Mouse (Mus musculus): ENCODE data around the gene Pitpnm1. TPM values are rescaled to one million over a fixed set of nuclear protein-coding genes. Genes with fewer than 3 reads are reported as not detected.

Gene Pitpnm1
- total RNA-seq, 2 experiments from 2014 or later: 173 to 180 TPM

GRCm38 (mm10) chr19:4151898-4152297 lies 52.1 kb downstream of the Pitpnm1 start:
- no peak for DNase-seq (ENCODE audit: low spot score in 2 of 2)
- no peak for TF ChIP-seq CTCF (conservative IDR thresholded peaks at IDR 0.05)
- H3K27ac ChIP-seq: no peak overlapping the region

GRCm38 (mm10) chr19:4152445-4153231 lies 52.8 kb downstream of the Pitpnm1 start:
- no peak overlapping the region for H3K4me3 ChIP-seq
- TF ChIP-seq CTCF (conservative IDR thresholded peaks at IDR 0.05): no peak
- H3K27ac ChIP-seq: peak overlapping the region; percentile 48; the same call in 1 of the 2 replicates
- DNase-seq (ENCODE audit: low spot score in 2 of 2): no peak

More at GRCm38 (mm10) chr19:4151898-4152297, 52.1 kb downstream of the Pitpnm1 start:
- no peak overlapping the region for H3K4me3 ChIP-seq

GRCm38 (mm10) chr19:4153232-4153654 lies 53.4 kb downstream of the Pitpnm1 start, which contains the start of gene Ptprcap:
Gene Ptprcap, plus strand, starts transcription at chr19:4153604.
- no peak for TF ChIP-seq CTCF (conservative IDR thresholded peaks at IDR 0.05)

GRCm38 (mm10) chr19:4154437-4155222 lies 54.8 kb downstream of the Pitpnm1 start:
- TF ChIP-seq CTCF (conservative IDR thresholded peaks at IDR 0.05): no peak
- no peak for DNase-seq (ENCODE audit: low spot score in 2 of 2)
- no peak overlapping the region for H3K4me3 ChIP-seq
- peak overlapping the region; percentile 32 for H3K27ac ChIP-seq

More at GRCm38 (mm10) chr19:4153232-4153654, 53.4 kb downstream of the Pitpnm1 start, which contains the start of gene Ptprcap:
- Histone ChIP-seq H3K27ac (peak within 1 kb of the TSS; percentile 48), H3K4me3 (no peak within 1 kb of the TSS)
- no peak for DNase-seq (ENCODE audit: low spot score in 2 of 2)

GRCm38 (mm10) chr19:4155223-4156072 lies 55.6 kb downstream of the Pitpnm1 start:
- TF ChIP-seq CTCF (conservative IDR thresholded peaks at IDR 0.05): no peak
- no peak for DNase-seq (ENCODE audit: low spot score in 2 of 2)
- no peak overlapping the region for H3K4me3 ChIP-seq
- H3K27ac ChIP-seq: peak overlapping the region; percentile 32

GRCm38 (mm10) chr19:4156073-4156579 lies 56.3 kb downstream of the Pitpnm1 start:
- peak overlapping the region; percentile 23; the same call in 1 of the 2 replicates for H3K27ac ChIP-seq
- TF ChIP-seq CTCF (conservative IDR thresholded peaks at IDR 0.05): no peak
- H3K4me3 ChIP-seq: no peak overlapping the region
- DNase-seq (ENCODE audit: low spot score in 2 of 2): no peak

GRCm38 (mm10) chr19:4156771-4157170 lies 57.0 kb downstream of the Pitpnm1 start:
- Histone ChIP-seq H3K27ac (no peak overlapping the region), H3K4me3 (no peak overlapping the region)
- TF ChIP-seq CTCF (conservative IDR thresholded peaks at IDR 0.05): no peak
- DNase-seq (ENCODE audit: low spot score in 2 of 2): no peak

GRCm38 (mm10) chr19:4159049-4159448 lies 59.3 kb downstream of the Pitpnm1 start:
- Histone ChIP-seq H3K4me3 (no peak overlapping the region), H3K27ac (no peak overlapping the region)
- DNase-seq (ENCODE audit: low spot score in 2 of 2): no peak
- no peak for TF ChIP-seq CTCF (conservative IDR thresholded peaks at IDR 0.05)

- H3K4me3 ChIP-seq: peak within 1 kb of the TSS; percentile 96
Measured at GRCm38 (mm10) chr19:4162646-4163542, 63.1 kb downstream of the Pitpnm1 start, which contains the start of gene Rps6kb2. Gene Rps6kb2, minus strand, starts transcription at chr19:4163354.

GRCm38 (mm10) chr19:4163543-4163887 lies 63.7 kb downstream of the Pitpnm1 start:
- TF ChIP-seq CTCF (conservative IDR thresholded peaks at IDR 0.05): no peak

More at GRCm38 (mm10) chr19:4162646-4163542, 63.1 kb downstream of the Pitpnm1 start, which contains the start of gene Rps6kb2:
- DNase-seq (ENCODE audit: low spot score in 2 of 2): peak; percentile 97 to 98
- TF ChIP-seq CTCF (conservative IDR thresholded peaks at IDR 0.05): no peak
- H3K27ac ChIP-seq: peak within 1 kb of the TSS; percentile 88

More at GRCm38 (mm10) chr19:4163543-4163887, 63.7 kb downstream of the Pitpnm1 start:
- Histone ChIP-seq H3K4me3 (peak overlapping the region; percentile 96), H3K27ac (peak overlapping the region; percentile 88)
- no peak for DNase-seq (ENCODE audit: low spot score in 2 of 2)

Other genes starting within 250 kb of the Pitpnm1 start
- gene Chka, start 248.2 kb upstream of the Pitpnm1 start, total RNA-seq (2021): 100 to 1,000 TPM in 1 of 2 experiments, 10 to 100 TPM in 1; 87.2 to 109 TPM
- 10 to 100 TPM; 20.0 to 24.9 TPM for gene Tcirg1, start 192.9 kb upstream of the Pitpnm1 start, total RNA-seq (2021)
- 100 to 1,000 TPM; 125 to 142 TPM for gene Ndufs8, start 187.2 kb upstream of the Pitpnm1 start, total RNA-seq (2021)
- gene Aldh3b1, start 170.2 kb upstream of the Pitpnm1 start, total RNA-seq (2021): 1 to 10 TPM; 2.2 to 2.4 TPM
- 10 to 100 TPM; 11.4 to 16.1 TPM for gene Unc93b1, start 164.8 kb upstream of the Pitpnm1 start, total RNA-seq (2021)
- not detected for gene Aldh3b3, start 141.4 kb upstream of the Pitpnm1 start, total RNA-seq (2021)
- under 1 TPM; 0.64 to 0.90 TPM for gene Aldh3b2, start 127.7 kb upstream of the Pitpnm1 start, total RNA-seq (2021)
- gene Acy3, start 113.4 kb upstream of the Pitpnm1 start, total RNA-seq (2021): 1 to 10 TPM; 2.3 to 2.7 TPM
- gene Tbx10, start 107.2 kb upstream of the Pitpnm1 start, total RNA-seq (2021): not detected
- 10 to 100 TPM; 10.2 to 10.7 TPM for gene Nudt8, start 99.4 kb upstream of the Pitpnm1 start, total RNA-seq (2021)
- 1 to 10 TPM; 1.3 to 1.4 TPM for gene Gm49405, start 99.4 kb upstream of the Pitpnm1 start, total RNA-seq (2021)
- gene Doc2g, start 96.7 kb upstream of the Pitpnm1 start, total RNA-seq (2021): 1 to 10 TPM; 3.2 TPM
- 100 to 1,000 TPM; 240 to 245 TPM for gene Ndufv1, start 87.2 kb upstream of the Pitpnm1 start, total RNA-seq (2021)
- 100 to 1,000 TPM; 395 to 398 TPM for gene Gstp1, start 62.0 kb upstream of the Pitpnm1 start, total RNA-seq (2021)
- 10 to 100 TPM; 46.2 to 49.4 TPM for gene Gstp2, start 54.0 kb upstream of the Pitpnm1 start, total RNA-seq (2021)
- not detected for gene Gstp3, start 40.4 kb upstream of the Pitpnm1 start, total RNA-seq (2021)
- gene Cabp2, start 18.4 kb upstream of the Pitpnm1 start, total RNA-seq (2021): not detected
- gene Cdk2ap2, start 2.8 kb upstream of the Pitpnm1 start, total RNA-seq (2021): 10 to 100 TPM; 29.5 to 33.9 TPM
- gene Aip, start 25.9 kb downstream of the Pitpnm1 start, total RNA-seq (2021): 100 to 1,000 TPM; 111 to 123 TPM
- under 1 TPM; 0.07 to 0.08 TPM for gene Gpr152, start 39.8 kb downstream of the Pitpnm1 start, total RNA-seq (2021)
- under 1 TPM in 1 of 2 experiments, not detected in 1; 0.17 TPM for gene Cabp4, start 44.0 kb downstream of the Pitpnm1 start, total RNA-seq (2021)
- 10 to 100 TPM; 84.8 to 92.9 TPM for gene Coro1b, start 48.6 kb downstream of the Pitpnm1 start, total RNA-seq (2021)
- gene Ptprcap, start 53.6 kb downstream of the Pitpnm1 start, total RNA-seq (2021): 1 to 10 TPM; 1.0 to 2.5 TPM
- gene Rps6kb2, start 63.4 kb downstream of the Pitpnm1 start, total RNA-seq (2021): 10 to 100 TPM; 42.5 to 47.9 TPM
- 1 to 10 TPM; 6.6 to 8.9 TPM for gene Carns1, start 75.5 kb downstream of the Pitpnm1 start, total RNA-seq (2021)
- 1 to 10 TPM in 1 of 2 experiments, under 1 TPM in 1; 0.91 to 1.0 TPM for gene Tbc1d10c, start 91.3 kb downstream of the Pitpnm1 start, total RNA-seq (2021)
- gene Ppp1ca, start 92.1 kb downstream of the Pitpnm1 start, total RNA-seq (2021): 100 to 1,000 TPM; 263 to 276 TPM
- gene Rad9a, start 101.7 kb downstream of the Pitpnm1 start, total RNA-seq (2021): 1 to 10 TPM; 8.1 to 8.7 TPM
- gene Clcf1, start 114.2 kb downstream of the Pitpnm1 start, total RNA-seq (2021): under 1 TPM; 0.61 to 0.76 TPM
- not detected for gene AC109138.7, start 114.4 kb downstream of the Pitpnm1 start, total RNA-seq (2021)
- gene Pold4, start 131.9 kb downstream of the Pitpnm1 start, total RNA-seq (2021): 10 to 100 TPM; 16.7 to 18.2 TPM
- 10 to 100 TPM; 57.5 to 58.7 TPM for gene Ssh3, start 169.2 kb downstream of the Pitpnm1 start, total RNA-seq (2021)
- gene Ankrd13d, start 183.1 kb downstream of the Pitpnm1 start, total RNA-seq (2021): 10 to 100 TPM; 63.4 to 70.7 TPM
- gene Grk2, start 206.2 kb downstream of the Pitpnm1 start, total RNA-seq (2021): 100 to 1,000 TPM; 181 to 201 TPM

Data from layer of hippocampus, adult 2 months (tissue).